Mouse (Mus musculus) liver, embryonic 14 days (tissue): ENCODE data around the gene Vmn1r221. TPM values are rescaled to one million over a fixed set of nuclear protein-coding genes. Genes with fewer than 3 reads are reported as not detected.

ENCODE experiments used
- polyA plus RNA-seq: library from polyadenylated mRNA; depleted of rRNA; stranded (reverse); fragments of >200 nt; gene quantifications from 2 replicates; pipeline ENCODE4 v1.2.3, GENCODE M21; 2012; rRNA removed

Vmn1r221 gene
- not detected in 2 replicates for polyA plus RNA-seq

DNA sequence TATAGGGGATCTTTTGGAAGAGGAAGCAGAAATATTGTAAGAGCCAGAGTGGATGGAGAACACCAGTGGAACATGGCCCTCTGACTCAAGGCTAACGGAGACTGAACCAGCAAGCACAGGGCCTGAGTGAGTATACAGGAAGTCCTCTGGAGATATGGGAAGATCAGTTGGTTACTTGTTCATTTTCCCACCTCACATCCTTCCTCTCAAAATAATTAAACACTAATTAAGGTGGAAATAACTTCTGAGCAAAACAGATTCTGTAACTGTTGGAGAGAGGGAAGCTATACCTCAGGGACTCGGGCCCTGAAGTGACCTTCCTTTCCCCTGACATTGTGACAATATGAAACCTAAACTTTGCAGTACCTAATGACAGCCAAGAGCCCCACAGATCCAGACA is at the start of gene Vmn1r221:
TSS of gene Vmn1r221 (plus strand) at position 301 of the 400 bp plus-strand sequence.

DNA sequence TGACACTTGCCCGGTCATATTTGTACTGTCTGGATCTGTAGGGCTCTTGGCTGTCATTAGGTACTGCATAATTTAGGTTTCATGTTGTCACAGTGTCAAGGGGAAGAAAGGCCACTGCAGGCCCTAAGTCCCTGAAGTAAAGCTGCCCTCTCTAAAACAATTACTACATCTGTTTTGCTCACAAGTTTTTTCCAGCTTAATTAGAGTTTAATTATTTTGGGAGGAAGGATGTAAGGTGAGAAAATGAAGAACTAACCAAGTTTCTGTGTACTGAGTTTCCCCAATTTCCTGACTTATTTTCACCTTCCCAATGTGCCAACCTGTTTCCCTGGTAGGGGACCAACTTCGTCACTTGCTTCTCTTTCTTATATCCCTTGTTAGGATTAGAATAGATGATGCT is 26.1 kb upstream of the Vmn1r221 start, which contains the start of gene Vmn1r220:
TSS of gene Vmn1r220 (minus strand) at position 101 of the 400 bp plus-strand sequence.

DNA sequence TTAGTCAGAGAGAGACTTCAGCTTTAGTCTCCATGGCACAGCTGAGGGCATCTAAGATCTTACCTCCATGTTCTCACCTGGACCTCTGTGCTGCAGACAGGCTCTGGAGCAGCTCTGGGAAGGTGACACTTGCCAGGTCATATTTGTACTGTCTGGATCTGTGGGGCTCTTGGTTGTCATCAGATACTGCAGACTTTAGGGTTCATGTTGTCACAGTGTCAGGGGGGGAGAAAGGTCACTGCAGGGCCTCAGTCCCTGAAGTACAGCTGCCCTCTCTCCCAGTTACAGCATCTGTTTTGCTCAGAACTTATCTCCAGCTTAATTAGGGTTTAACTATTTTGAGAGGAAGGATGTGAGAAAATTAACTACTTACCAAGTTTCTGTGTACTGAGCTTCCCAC is 21.9 kb downstream of the Vmn1r221 start, which contains the start of gene Vmn1r222:
TSS of gene Vmn1r222 (minus strand) at position 101 of the 400 bp plus-strand sequence.

DNA sequence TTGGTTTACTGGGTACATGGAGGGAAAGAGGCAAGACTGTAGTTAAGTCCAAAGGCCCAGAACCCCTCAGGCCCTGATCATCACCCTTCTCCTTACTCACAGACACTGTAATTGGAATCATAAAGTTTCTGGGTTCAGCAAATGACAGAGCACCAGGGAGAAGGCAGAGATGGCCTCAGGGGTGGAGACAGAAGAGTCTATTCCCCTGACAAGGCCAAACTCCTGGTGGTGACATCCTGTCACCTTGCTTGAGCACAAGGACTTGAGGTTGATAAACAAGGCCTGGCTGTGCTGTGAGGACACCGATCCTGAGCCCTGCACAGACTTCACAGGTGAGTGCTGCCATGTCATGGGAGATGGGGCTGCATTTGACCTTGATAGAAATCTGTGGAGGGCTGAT is 32.9 kb downstream of the Vmn1r221 start, which contains the start of gene Vmn1r223:
TSS of gene Vmn1r223 (plus strand) at position 301 of the 400 bp plus-strand sequence.

Other genes with a start within 250 kb of the Vmn1r221 start
- not detected in 2 replicates for gene Vmn1r213, start 206.5 kb upstream of the Vmn1r221 start, polyA plus RNA-seq
- not detected in 2 replicates for gene Vmn1r214, start 183.7 kb upstream of the Vmn1r221 start, polyA plus RNA-seq
- gene Vmn1r215, start 146.1 kb upstream of the Vmn1r221 start, polyA plus RNA-seq, result not detected in 2 replicates
- not detected in 2 replicates for gene Vmn1r217, start 95.9 kb upstream of the Vmn1r221 start, polyA plus RNA-seq
- gene Vmn1r218, start 81.0 kb upstream of the Vmn1r221 start, polyA plus RNA-seq, result not detected in 2 replicates
- not detected in 2 replicates for gene Vmn1r219, start 54.8 kb upstream of the Vmn1r221 start, polyA plus RNA-seq
- not detected in 2 replicates for gene Vmn1r220, start 26.2 kb upstream of the Vmn1r221 start, polyA plus RNA-seq
- not detected in 2 replicates for gene Vmn1r222, start 21.8 kb downstream of the Vmn1r221 start, polyA plus RNA-seq
- not detected in 2 replicates for gene Vmn1r223, start 33.0 kb downstream of the Vmn1r221 start, polyA plus RNA-seq
- 6.0 and 6.7 TPM in 2 replicates for gene Zfp322a, start 155.1 kb downstream of the Vmn1r221 start, polyA plus RNA-seq
- 3.8 and 4.4 TPM in 2 replicates for gene Abt1, start 209.7 kb downstream of the Vmn1r221 start, polyA plus RNA-seq